9 mouse cellular contexts compared by ENCODE assay signal in the genomic region with DNA sequence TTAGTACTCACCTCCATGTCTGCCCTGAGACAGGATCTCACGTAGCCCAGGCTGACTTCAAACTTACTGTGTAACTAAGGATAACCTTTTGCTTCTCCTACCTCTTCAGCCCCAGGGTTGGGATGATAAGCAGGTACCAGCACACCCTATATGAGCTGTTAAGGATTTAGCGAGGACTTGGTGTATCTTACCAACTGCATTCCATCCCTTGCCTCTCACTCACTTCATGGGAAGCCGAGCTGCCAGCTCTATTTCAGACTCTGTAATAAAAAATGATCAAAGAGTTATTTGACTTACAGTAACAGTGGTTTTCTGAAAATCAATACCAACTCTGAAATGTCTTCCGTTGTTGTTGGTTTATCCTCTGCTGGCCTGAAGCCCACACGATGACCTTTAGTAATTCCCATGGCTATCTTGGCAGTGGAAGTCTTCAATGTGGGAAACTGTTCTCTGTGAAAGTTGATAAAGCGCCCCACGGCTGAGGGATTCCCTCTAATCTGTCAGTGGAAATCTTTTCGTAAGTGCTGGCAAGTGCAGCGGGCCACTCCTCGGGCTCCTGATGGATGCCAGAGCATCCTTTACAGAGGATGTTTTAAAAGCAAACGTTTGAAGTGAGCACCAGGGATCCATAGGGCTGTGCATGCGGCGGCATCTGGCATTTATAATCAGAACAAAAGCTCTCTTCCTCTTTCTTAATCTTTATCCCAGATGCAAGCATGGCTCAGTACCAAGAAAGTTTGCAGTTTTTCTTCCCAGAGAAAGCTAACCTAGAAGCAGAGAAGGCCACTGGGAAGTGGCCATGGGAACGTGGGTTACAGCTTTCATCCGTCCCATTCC. TPM values are rescaled to one million over a fixed set of nuclear protein-coding genes. Genes with fewer than 3 reads are reported as not detected.
DNase-seq lines count a peak whose midpoint lies in the region; ATAC-seq and TF ChIP-seq lines count a peak whose summit lies in the region.
"Had no signal": no experiment of that assay in that cellular context is flagged by ENCODE, and none has a peak within 500 bp of the region (broad histone marks: within the 10 kb centered on the region; RNA-seq: fewer than 3 reads in every experiment).

No protein-coding gene starts in this region.

- TF ChIP-seq POLR2A in lung, adult 2 months (IDR thresholded peaks at IDR 0.05; ENCODE audit: borderline replicate concordance, extremely low read depth, low read depth, low read length): no peak

- H3K27ac ChIP-seq in lung, embryonic 14.5 days (ENCODE audit: low read depth): peak overlapping the region; percentile 44; the same call in 1 of the 2 replicates
- H3K27ac ChIP-seq in intestine, embryonic 14.5 days (ENCODE audit: low read depth): peak overlapping the region; percentile 57
- H3K27ac ChIP-seq in midbrain, embryonic 16.5 days (ENCODE audit: low read length): no peak overlapping the region
- H3K27ac ChIP-seq in liver, embryonic 11.5 days (ENCODE audit: low read depth, low read length): no peak overlapping the region

- H3K9me3 ChIP-seq in lung, embryonic 14.5 days (ENCODE audit: low read depth, low read length): no peaks in the 10 kb centered on the region
- no peaks in the 10 kb centered on the region for H3K9me3 ChIP-seq in intestine, embryonic 14.5 days (ENCODE audit: control insufficient read depth, low read length)
- no peaks in the 10 kb centered on the region for H3K9me3 ChIP-seq in midbrain, embryonic 16.5 days (replicated peaks; ENCODE audit: control insufficient read depth, low read length, poor library complexity, severe bottlenecking)
- no peaks in the 10 kb centered on the region for H3K9me3 ChIP-seq in liver, embryonic 11.5 days (ENCODE audit: control insufficient read depth, low read length)

- H3K4me2 ChIP-seq in lung, embryonic 14.5 days: peak overlapping the region; percentile 30; the same call in 1 of the 2 replicates
- H3K4me2 ChIP-seq in intestine, embryonic 14.5 days (ENCODE audit: low read length): peak overlapping the region; percentile 26
- H3K4me2 ChIP-seq in midbrain, embryonic 16.5 days (ENCODE audit: low read length): no peak overlapping the region
- no peak overlapping the region for H3K4me2 ChIP-seq in liver, embryonic 11.5 days

- no peak overlapping the region for H3K9ac ChIP-seq in lung, embryonic 14.5 days
- H3K9ac ChIP-seq in intestine, embryonic 14.5 days (ENCODE audit: low read length): no peak overlapping the region
- no peak overlapping the region for H3K9ac ChIP-seq in midbrain, embryonic 16.5 days (ENCODE audit: low read depth, low read length)
- H3K9ac ChIP-seq in liver, embryonic 11.5 days (ENCODE audit: low read depth, low read length): no peak overlapping the region

- no peaks in the 10 kb centered on the region for H3K27me3 ChIP-seq in lung, embryonic 14.5 days (ENCODE audit: insufficient read depth, low read length)
- H3K27me3 ChIP-seq in intestine, embryonic 14.5 days (replicated peaks; ENCODE audit: control insufficient read depth, insufficient read depth, low read length): no peaks in the 10 kb centered on the region
- no peaks in the 10 kb centered on the region for H3K27me3 ChIP-seq in midbrain, embryonic 16.5 days (ENCODE audit: control insufficient read depth, insufficient read depth, low read depth, low read length)
- H3K27me3 ChIP-seq in liver, embryonic 11.5 days (replicated peaks; ENCODE audit: control insufficient read depth, insufficient read depth, low read length): no peaks in the 10 kb centered on the region

- ATAC-seq in lung, embryonic 14.5 days (ENCODE audit: insufficient read depth): peak; percentile 73; the same call in 1 of the 2 replicates
- ATAC-seq in intestine, embryonic 14.5 days (replicated peaks; ENCODE audit: low FRiP score, low TSS enrichment, low read depth): 0 out of 2 replicates have a peak, but pooled peaks have one; percentile 50
- ATAC-seq in midbrain, embryonic 16.5 days: peak; percentile 56; the same call in 1 of the 2 replicates
- ATAC-seq in liver, embryonic 11.5 days (replicated peaks; ENCODE audit: low FRiP score): no peak

- no peak overlapping the region for H3K4me3 ChIP-seq in lung, embryonic 14.5 days (ENCODE audit: low read depth, low read length)
- H3K4me3 ChIP-seq in lung, adult 2 months (replicated peaks; ENCODE audit: extremely low read depth, low read depth, low read length): no peak overlapping the region
- no peak overlapping the region for H3K4me3 ChIP-seq in intestine, embryonic 14.5 days (ENCODE audit: low read depth, low read length)
- no peak overlapping the region for H3K4me3 ChIP-seq in midbrain, embryonic 16.5 days (ENCODE audit: low read depth, low read length)
- no peak overlapping the region for H3K4me3 ChIP-seq in liver, embryonic 11.5 days (ENCODE audit: low read depth, low read length)

- no peaks in the 10 kb centered on the region; the same call in 1 of the 2 replicates for H3K4me1 ChIP-seq in lung, embryonic 14.5 days (ENCODE audit: insufficient read depth)
- H3K4me1 ChIP-seq in lung, adult 2 months (ENCODE audit: control insufficient read depth, insufficient read depth, low read length): peaks cover 4% of the 10 kb centered on the region; the same call in 1 of the 2 replicates
- peaks cover 19% of the 10 kb centered on the region for H3K4me1 ChIP-seq in intestine, embryonic 14.5 days (replicated peaks; ENCODE audit: control insufficient read depth, insufficient read depth, low read length)
- peaks cover 3% of the 10 kb centered on the region for H3K4me1 ChIP-seq in midbrain, embryonic 16.5 days (ENCODE audit: control insufficient read depth, insufficient read depth, low read length)
- no peaks in the 10 kb centered on the region; the same call in 1 of the 2 replicates for H3K4me1 ChIP-seq in liver, embryonic 11.5 days (replicated peaks; ENCODE audit: control insufficient read depth, insufficient read depth, low read length)

- TF ChIP-seq CTCF in lung, embryonic 14.5 days (IDR thresholded peaks at IDR 0.05; ENCODE audit: low read depth): no peak
- no peak for TF ChIP-seq CTCF in lung, adult 2 months (IDR thresholded peaks at IDR 0.05; ENCODE audit: insufficient read depth, low read length)

- 31% methylated on average over 15 of the region's 15 CpGs for WGBS in lung, embryonic 14.5 days
- WGBS in lung, adult 2 months: 31% methylated on average over 15 of the region's 15 CpGs
- 26% methylated on average over 15 of the region's 15 CpGs for WGBS in intestine, embryonic 14.5 days
- 54% methylated on average over 15 of the region's 15 CpGs for WGBS in midbrain, embryonic 16.5 days
- WGBS in liver, embryonic 11.5 days: 51% methylated on average over 15 of the region's 15 CpGs

- DNase-seq in lung, embryonic 14.5 days: peak; percentile 76
- no peak for DNase-seq in lung, adult 2 months
- DNase-seq in heart, adult 18-20 months: peak; percentile 66 to 67
- DNase-seq in intestine, embryonic 14.5 days (ENCODE audit: low spot score): no peak
- DNase-seq in left cerebral cortex, adult 18-20 months (ENCODE audit: low spot score in 2 of 2): no peak
- DNase-seq in testis, postnatal 10 days (ENCODE audit: low spot score): no peak
- DNase-seq in liver, embryonic 11.5 days (ENCODE audit: low spot score): no peak
- DNase-seq: thymus, postnatal 14 days had no signal

- no peaks in the 10 kb centered on the region for H3K36me3 ChIP-seq in lung, embryonic 14.5 days (ENCODE audit: insufficient read depth)
- no peaks in the 10 kb centered on the region for H3K36me3 ChIP-seq in intestine, embryonic 14.5 days (ENCODE audit: control insufficient read depth, insufficient read depth, low read length)
- no peaks in the 10 kb centered on the region for H3K36me3 ChIP-seq in midbrain, embryonic 16.5 days (ENCODE audit: control insufficient read depth, insufficient read depth, low read length)
- no peaks in the 10 kb centered on the region for H3K36me3 ChIP-seq in liver, embryonic 11.5 days (ENCODE audit: control insufficient read depth, insufficient read depth, low read length)

RNA-seq across cellular contexts. Expression of gene Gab1, which starts 57.7 kb away (rescaled TPM):
- polyA plus RNA-seq in lung, embryonic 14.5 days (2014; fragmentation: Nextera tagmentation; extraction: Ambion mirVana): 36.2 and 37.8 TPM in 2 replicates
- polyA plus RNA-seq in lung, adult 2 months (2012; rRNA removed): 36.2 and 49.5 TPM in 2 replicates
- 10 to 100 TPM; 30.2 to 35.5 TPM for total RNA-seq in heart, adult 18-20 months (2021)
- polyA plus RNA-seq in intestine, embryonic 14.5 days (2014; fragmentation: Nextera tagmentation; extraction: Ambion mirVana): 23.1 and 23.9 TPM in 2 replicates
- polyA plus RNA-seq in midbrain, embryonic 16.5 days (2015; fragmentation: Nextera tagmentation; extraction: Ambion mirVana): 6.4 and 7.6 TPM in 2 replicates
- total RNA-seq in left cerebral cortex, adult 18-20 months (2021): 10 to 100 TPM; 12.8 to 16.1 TPM
- polyA plus RNA-seq in liver, embryonic 11.5 days (2014; fragmentation: Nextera tagmentation; extraction: Ambion mirVana): 19.5 and 20.6 TPM in 2 replicates

Comparison
In these comparisons a context has a peak if more than half of its experiments do, and no peak if none do; other contexts are left out.
1. DNase-seq: peak in lung, embryonic 14.5 days (single experiment) and heart, adult 18-20 months (2 of 2); none in lung, adult 2 months (single experiment), intestine, embryonic 14.5 days (single experiment), left cerebral cortex, adult 18-20 months (0 of 2), testis, postnatal 10 days (single experiment) and liver, embryonic 11.5 days (single experiment).
2. H3K27ac ChIP-seq: peak in lung, embryonic 14.5 days (single experiment) and intestine, embryonic 14.5 days (single experiment); none in midbrain, embryonic 16.5 days (single experiment) and liver, embryonic 11.5 days (single experiment).
3. H3K4me2 ChIP-seq: peak in lung, embryonic 14.5 days (single experiment) and intestine, embryonic 14.5 days (single experiment); none in midbrain, embryonic 16.5 days (single experiment) and liver, embryonic 11.5 days (single experiment).